Mouse (Mus musculus) brown adipose tissue, adult 24 weeks (tissue): ENCODE measurements at regions not wholly inside any gene's neighbourhood (a gene's known extent, or its start where the extent isn't known, plus 50 kb on each side); places are given as distances from the start of the nearest gene placed in this dataset.

Source experiments
- H3K27ac ChIP-seq: fragments of 200-500 bp; replicated peaks from 2 replicates; pipeline ENCODE4 v1.5.1; 2012; ENCODE audit warnings: low read depth, mild to moderate bottlenecking, low read length
- H3K4me1 ChIP-seq: fragments of 200-500 bp; 2 replicates; pipeline ENCODE4 v1.6.1; 2012; ENCODE audit warnings: low read length, mixed read lengths; ENCODE audit not compliant: control insufficient read depth, insufficient read depth, insufficient read length
- H3K4me3 ChIP-seq: fragments of 200-500 bp; 2 replicates; pipeline ENCODE4 v1.5.1; 2012; ENCODE audit warnings: low read depth, mild to moderate bottlenecking, low read length, moderate library complexity; ENCODE audit not compliant: insufficient read depth

DNA sequence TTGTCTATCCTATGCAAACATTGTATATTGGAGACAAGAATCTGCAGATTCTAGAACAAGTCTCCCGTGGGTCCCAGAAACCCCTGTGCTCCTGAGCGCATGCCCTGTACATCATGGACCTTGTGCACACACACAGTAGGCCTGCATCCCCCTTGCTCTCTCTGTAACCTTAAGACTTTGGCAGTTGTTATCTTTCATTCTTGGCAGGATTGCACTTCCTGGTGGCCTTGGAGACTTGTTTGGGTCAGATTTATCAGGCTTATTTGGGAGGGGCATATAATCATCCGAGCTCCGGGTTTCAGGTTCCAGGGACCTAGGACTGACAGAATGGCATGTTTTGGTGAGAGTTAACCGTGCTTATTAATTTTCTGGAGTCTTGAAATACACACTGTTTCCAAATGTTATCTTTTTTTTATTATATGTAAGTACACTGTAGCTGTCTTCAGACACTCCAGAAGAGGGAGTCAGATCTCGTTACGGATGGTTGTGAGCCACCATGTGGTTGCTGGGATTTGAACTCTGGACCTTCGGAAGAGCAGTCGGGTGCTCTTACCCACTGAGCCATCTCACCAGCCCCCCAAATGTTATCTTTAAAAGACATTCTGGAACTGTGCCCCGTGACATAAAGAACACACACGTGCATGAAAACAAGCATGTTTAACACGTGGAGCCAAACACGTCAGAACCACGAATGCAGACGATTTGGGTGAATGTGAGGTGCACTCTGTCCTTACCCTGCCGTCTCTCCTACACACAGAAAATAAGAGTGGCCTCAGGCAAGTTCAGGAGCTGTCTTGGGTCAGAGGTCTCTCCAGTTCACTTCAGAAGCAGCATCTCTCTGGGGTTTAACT is 114.1 kb downstream of the Tomm20 start:
- no peak overlapping the region for H3K4me3 ChIP-seq
- H3K27ac ChIP-seq = peak overlapping the region; percentile 83
- H3K4me1 ChIP-seq = peaks cover 56% of the 10 kb centered on the region

- Histone ChIP-seq H3K4me1 (peaks cover 59% of the 10 kb centered on the region), H3K27ac (peak overlapping the region; percentile 33), H3K4me3 (no peak overlapping the region)
These were observed 115.5 kb downstream of the Tomm20 start for GRCm38 (mm10) chr8:126830242-126830530.

- peak overlapping the region; percentile 33 for H3K27ac ChIP-seq
- peaks cover 62% of the 10 kb centered on the region for H3K4me1 ChIP-seq
- H3K4me3 ChIP-seq = no peak overlapping the region
These were observed 116.0 kb downstream of the Tomm20 start for GRCm38 (mm10) chr8:126829376-126830241.

- Histone ChIP-seq H3K4me3 (no peak overlapping the region), H3K27ac (peak overlapping the region; percentile 90), H3K4me1 (peaks cover 51% of the 10 kb centered on the region)
These were observed 117.8 kb downstream of the Tomm20 start for GRCm38 (mm10) chr8:126827681-126828383.

DNA sequence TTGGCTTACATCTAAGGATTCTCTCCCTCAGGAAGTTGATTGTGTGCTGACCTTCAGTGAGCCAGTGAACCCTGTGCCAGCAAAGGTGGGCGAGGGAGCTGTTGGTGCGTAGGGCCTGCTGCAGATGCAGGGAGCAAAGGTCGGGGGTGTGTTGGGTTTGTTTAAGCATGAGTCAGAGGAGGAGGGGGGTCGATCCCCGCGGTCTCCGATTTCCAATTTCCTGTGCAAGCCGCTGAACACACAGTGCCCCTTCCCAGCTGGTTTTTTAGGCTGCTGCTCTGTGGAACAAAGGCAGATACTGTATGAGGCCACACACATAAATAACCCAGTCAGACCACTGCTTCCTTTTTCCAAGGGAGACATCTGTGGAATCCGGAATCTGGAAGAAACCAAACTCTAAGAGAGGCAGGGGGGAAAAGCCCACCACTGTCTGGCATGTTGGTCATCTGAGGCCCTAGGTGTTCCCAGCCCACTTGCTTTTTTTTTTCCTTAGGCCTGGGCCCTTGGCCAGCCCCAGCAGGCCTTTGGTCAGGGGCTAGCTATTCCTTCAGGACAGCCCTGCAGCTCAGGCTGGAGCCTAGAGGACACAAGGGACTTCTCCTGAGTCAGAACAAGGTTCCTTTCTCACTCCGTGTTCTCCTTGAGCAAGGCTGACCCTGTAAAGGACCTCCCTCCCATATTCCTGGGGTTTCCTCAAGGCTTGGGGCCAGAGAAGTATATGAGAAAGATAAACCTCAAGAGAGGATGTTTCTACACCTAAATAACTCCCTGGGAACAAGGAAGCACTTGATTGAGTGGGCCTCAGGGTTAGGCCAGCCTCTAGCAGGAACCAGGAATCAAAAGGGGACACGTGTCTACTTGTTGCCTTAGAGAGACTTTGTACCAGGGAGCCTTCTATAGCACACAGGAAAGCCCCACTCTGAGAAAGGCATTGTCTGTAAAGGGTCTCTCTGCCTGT is 119.0 kb downstream of the Tomm20 start:
- peaks cover 44% of the 10 kb centered on the region for H3K4me1 ChIP-seq
- H3K27ac ChIP-seq = peak overlapping the region; percentile 90
- no peak overlapping the region for H3K4me3 ChIP-seq

DNA sequence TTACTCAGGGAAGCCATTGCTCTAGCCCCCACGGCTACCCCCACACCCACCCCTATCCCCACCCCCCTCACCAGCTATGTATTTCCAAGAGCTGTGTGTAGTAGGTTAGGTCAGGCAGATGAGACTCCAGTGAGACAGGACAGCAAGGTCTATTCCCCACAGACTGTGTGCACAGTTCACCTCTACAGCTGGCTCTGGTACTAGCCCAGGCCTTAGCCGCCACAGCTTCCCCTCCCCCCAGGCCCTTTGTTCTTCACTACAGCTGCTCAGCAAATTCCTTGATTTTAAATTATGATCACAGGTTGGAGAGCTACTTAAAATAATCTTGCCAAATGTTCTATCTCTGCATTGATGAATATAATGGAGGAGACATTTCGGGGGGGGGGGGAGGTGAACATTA is 119.8 kb downstream of the Tomm20 start:
- Histone ChIP-seq H3K4me3 (no peak overlapping the region), H3K27ac (peak overlapping the region; percentile 90), H3K4me1 (peaks cover 40% of the 10 kb centered on the region)

- H3K4me3 ChIP-seq = no peak overlapping the region
- H3K4me1 ChIP-seq = peaks cover 32% of the 10 kb centered on the region
- H3K27ac ChIP-seq = peak overlapping the region; percentile 77
These were observed 121.0 kb downstream of the Tomm20 start for GRCm38 (mm10) chr8:126824575-126825208.

GRCm38 (mm10) chr8:126822269-126822668 is 123.4 kb downstream of the Tomm20 start:
- no peak overlapping the region for H3K27ac ChIP-seq
- peaks cover 18% of the 10 kb centered on the region for H3K4me1 ChIP-seq
- no peak overlapping the region for H3K4me3 ChIP-seq

DNA sequence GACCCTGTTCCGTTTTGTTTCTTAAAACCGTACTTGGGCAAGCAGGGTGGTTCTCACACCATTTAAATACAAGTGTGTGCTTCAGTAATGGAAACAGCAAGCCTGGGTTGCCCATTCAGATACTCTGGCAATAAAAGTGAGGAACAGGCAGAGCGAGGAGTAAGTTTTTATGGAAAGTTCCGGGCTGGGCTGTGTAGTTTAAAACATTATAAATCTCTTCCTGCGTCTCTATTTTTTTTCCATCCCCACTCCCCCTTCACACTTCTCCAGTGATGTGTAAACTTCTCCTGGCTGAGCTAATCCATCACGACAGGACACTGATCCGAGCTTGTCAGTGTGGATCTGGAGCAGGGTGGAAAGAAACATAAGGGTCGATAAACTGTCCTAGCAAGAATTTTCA is 124.4 kb downstream of the Tomm20 start:
- Histone ChIP-seq H3K27ac (no peak overlapping the region; the same call in 1 of the 2 replicates), H3K4me3 (no peak overlapping the region), H3K4me1 (peaks cover 9% of the 10 kb centered on the region)

DNA sequence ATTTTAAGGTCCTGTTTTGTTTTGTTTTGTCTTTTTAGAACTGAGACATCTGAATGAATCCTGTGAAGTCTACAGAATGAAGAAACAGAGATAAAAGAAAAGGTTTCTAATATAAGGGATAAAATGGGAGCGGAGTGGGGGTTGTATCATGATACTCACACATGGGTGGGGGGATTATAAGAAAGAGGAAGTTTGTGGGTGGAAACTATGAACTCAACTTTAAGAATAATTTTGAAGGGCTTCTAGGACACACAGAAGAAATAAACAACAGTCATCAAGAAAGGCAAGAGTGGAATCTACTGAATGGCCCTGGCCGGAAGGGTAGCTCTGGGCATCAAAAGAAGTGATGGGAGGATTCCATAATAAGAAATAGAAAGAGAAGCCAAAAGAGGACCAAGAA is 125.1 kb downstream of the Tomm20 start:
- Histone ChIP-seq H3K4me3 (no peak overlapping the region), H3K27ac (no peak overlapping the region), H3K4me1 (peaks cover 7% of the 10 kb centered on the region)

GRCm38 (mm10) chr8:126819261-126819660 is 126.4 kb downstream of the Tomm20 start:
- Histone ChIP-seq H3K27ac (no peak overlapping the region), H3K4me1 (no peaks in the 10 kb centered on the region), H3K4me3 (no peak overlapping the region)

DNA sequence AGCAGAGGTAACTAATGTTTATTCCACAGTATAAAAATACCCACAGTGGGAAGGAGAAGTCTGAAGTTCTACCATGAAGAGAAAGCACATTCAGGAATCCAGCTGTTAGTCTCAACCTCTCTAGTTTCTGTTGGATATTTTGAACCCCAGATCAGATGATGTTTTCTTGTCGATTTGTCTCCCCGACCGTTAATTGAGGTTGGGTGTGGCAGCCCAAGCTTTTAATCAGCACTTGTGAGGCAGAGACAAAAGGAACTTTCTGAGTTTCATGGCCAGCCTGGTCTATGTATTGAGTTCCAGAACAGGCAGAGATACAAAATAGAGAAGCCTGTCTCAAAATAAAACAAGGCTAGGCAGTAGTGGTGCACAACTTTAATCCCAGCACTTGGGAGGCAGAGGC is 129.5 kb downstream of the Tomm20 start:
- no peak overlapping the region for H3K4me3 ChIP-seq
- H3K4me1 ChIP-seq = no peaks in the 10 kb centered on the region
- H3K27ac ChIP-seq = no peak overlapping the region

- Histone ChIP-seq H3K27ac (no peak overlapping the region), H3K4me3 (no peak overlapping the region), H3K4me1 (no peaks in the 10 kb centered on the region)
These were observed 131.2 kb downstream of the Tomm20 start for GRCm38 (mm10) chr8:126814427-126814826.

GRCm38 (mm10) chr8:126813621-126814020 is 132.0 kb downstream of the Tomm20 start:
- Histone ChIP-seq H3K4me1 (no peaks in the 10 kb centered on the region), H3K4me3 (no peak overlapping the region), H3K27ac (no peak overlapping the region)
